Mouse (Mus musculus) urinary bladder, postnatal 36 days (tissue): ENCODE measurements around the gene Srp54a.
"Not testable (repeated sequence)": the region's sequence is repeated elsewhere in the genome, so short reads cannot be mapped to it uniquely, and the experiment has no call there.

Experiments used
- DNase-seq, 2 experiments: peaks; one replicate each; pipeline ENCODE4 v3.0.0; 2022; ENCODE audit warnings: low spot score in 2 of 2, mixed read lengths in 1 of 2

The Srp54a gene

GRCm38 (mm10) chr12:55124731-55125130, 44.7 kb downstream of the Srp54a start:
- not testable (repeated sequence) for DNase-seq

- not testable (repeated sequence) for DNase-seq
Measured at GRCm38 (mm10) chr12:55135540-55135939, 55.5 kb downstream of the Srp54a start.

- DNase-seq, result not testable (repeated sequence)
Measured at GRCm38 (mm10) chr12:55137859-55138258, 57.8 kb downstream of the Srp54a start.

- DNase-seq, result not testable (repeated sequence)
Measured at GRCm38 (mm10) chr12:55154559-55155448, 74.7 kb downstream of the Srp54a start, which contains the start of gene Srp54b. Gene Srp54b, plus strand, starts transcription at chr12:55155104.

DNA sequence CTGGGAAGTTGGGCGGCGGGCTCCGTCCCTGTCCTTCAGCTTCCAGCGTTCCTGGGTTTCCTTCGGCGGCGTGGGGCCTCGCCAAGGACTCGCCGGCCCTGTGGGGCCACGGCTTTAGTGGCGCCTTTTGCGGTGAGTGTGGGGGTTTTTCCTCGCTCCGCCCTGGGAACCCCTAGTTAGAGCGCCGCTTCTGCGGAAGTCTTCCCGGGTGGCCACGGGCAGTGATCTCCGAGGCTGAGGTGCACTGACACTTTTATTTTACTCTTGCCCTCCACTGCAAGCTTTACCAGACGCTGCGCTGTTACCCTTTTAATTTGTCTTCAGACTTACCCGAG, 75.4 kb downstream of the Srp54a start:
- DNase-seq, result peak in 1 of 2 experiments; percentile 0
